ENCODE assay signal across 28 mouse cellular contexts in the genomic region with DNA sequence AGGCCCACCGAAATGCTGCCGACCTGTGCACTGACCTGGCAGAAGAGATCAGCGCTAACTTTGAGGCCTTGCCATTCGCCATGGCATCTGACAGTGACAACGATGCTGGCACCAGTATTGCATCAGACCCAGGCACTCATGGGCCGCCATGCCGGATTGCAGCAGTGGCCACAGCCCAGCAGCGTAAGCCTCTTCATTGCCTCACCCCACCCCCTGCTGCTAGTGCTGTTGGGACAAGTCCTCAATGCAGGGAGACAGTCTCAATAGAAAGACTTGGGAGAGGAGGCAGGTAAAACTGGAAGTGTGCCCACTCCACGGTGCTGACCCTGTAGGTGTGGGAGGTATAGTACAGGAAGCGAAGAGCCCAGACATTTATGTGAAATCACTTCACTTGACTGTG. TPM values are rescaled to one million over a fixed set of nuclear protein-coding genes. Genes with fewer than 3 reads are reported as not detected.
A peak's percentile ranks its signal among the peaks of the same experiment; 100 is the strongest.
DNase-seq lines count a peak whose midpoint lies in the region; ATAC-seq and TF ChIP-seq lines count a peak whose summit lies in the region.
"Had no signal": no experiment of that assay in that cellular context is flagged by ENCODE, and none has a peak within 500 bp of the region (broad histone marks: within the 10 kb centered on the region; RNA-seq: fewer than 3 reads in every experiment).

No protein-coding gene starts in this region.

- no peak overlapping the region for H3K27ac ChIP-seq in liver, adult 2 months (replicated peaks; ENCODE audit: insufficient read depth, low read depth, low read length)
- no peak overlapping the region for H3K27ac ChIP-seq in liver, postnatal 0 days (ENCODE audit: low read depth)
- H3K27ac ChIP-seq in embryonic facial prominence, embryonic 10.5 days (replicated peaks), result no peak overlapping the region
- H3K27ac ChIP-seq in hindbrain, embryonic 10.5 days, result no peak overlapping the region
- H3K27ac ChIP-seq: forebrain, embryonic 10.5 days; forebrain, embryonic 13.5 days; heart, adult 2 months; intestine, embryonic 15.5 days had no signal

- peaks cover 3% of the 10 kb centered on the region; the same call in 1 of the 2 replicates for H3K36me3 ChIP-seq in liver, adult 2 months (ENCODE audit: control insufficient read depth, insufficient read depth, low read length)
- peaks cover 87% of the 10 kb centered on the region for H3K36me3 ChIP-seq in liver, postnatal 0 days (replicated peaks; ENCODE audit: insufficient read depth, low read length)
- H3K36me3 ChIP-seq in embryonic facial prominence, embryonic 10.5 days (replicated peaks), result peaks cover 93% of the 10 kb centered on the region
- H3K36me3 ChIP-seq in hindbrain, embryonic 10.5 days, result peaks cover 92% of the 10 kb centered on the region

- no peak for ATAC-seq in liver, postnatal 0 days
- ATAC-seq: activated CD4-positive, CD25-positive, alpha-beta regulatory T cell, adult 4 months; forebrain, embryonic 13.5 days; forebrain, embryonic 16.5 days; hindbrain, embryonic 16.5 days; intestine, embryonic 15.5 days; Patski had no signal

- 55% methylated on average over 10 of the region's 10 CpGs for WGBS in liver, adult 2 months
- WGBS in liver, postnatal 0 days (ENCODE audit: insufficient replicate concordance), result 95% methylated on average over 10 of the region's 10 CpGs
- WGBS in embryonic facial prominence, embryonic 10.5 days, result 94% methylated on average over 10 of the region's 10 CpGs
- 95% methylated on average over 10 of the region's 10 CpGs for WGBS in hindbrain, embryonic 10.5 days

- H3K27me3 ChIP-seq in liver, adult 2 months (ENCODE audit: control insufficient read depth, insufficient read depth, low read length), result no peaks in the 10 kb centered on the region
- H3K27me3 ChIP-seq in liver, postnatal 0 days (ENCODE audit: insufficient read depth, low read length), result no peaks in the 10 kb centered on the region
- no peaks in the 10 kb centered on the region for H3K27me3 ChIP-seq in embryonic facial prominence, embryonic 10.5 days (replicated peaks; ENCODE audit: low read depth, poor library complexity, severe bottlenecking)
- H3K27me3 ChIP-seq in hindbrain, embryonic 10.5 days (ENCODE audit: insufficient read depth, poor library complexity, severe bottlenecking), result no peaks in the 10 kb centered on the region
- H3K27me3 ChIP-seq: embryonic facial prominence, embryonic 13.5 days; forebrain, embryonic 13.5 days; heart, embryonic 13.5 days; hindbrain, embryonic 13.5 days; intestine, embryonic 15.5 days; Patski had no signal

- no peak overlapping the region for H3K9ac ChIP-seq in liver, adult 2 months (ENCODE audit: low read depth, low read length)
- no peak overlapping the region for H3K9ac ChIP-seq in liver, postnatal 0 days (replicated peaks)
- H3K9ac ChIP-seq: embryonic facial prominence, embryonic 13.5 days; forebrain, embryonic 13.5 days; heart, embryonic 13.5 days; hindbrain, embryonic 13.5 days; intestine, embryonic 15.5 days had no signal

- TF ChIP-seq CTCF in liver, adult 2 months (IDR thresholded peaks at IDR 0.05; ENCODE audit: low read depth, low read length), result no peak
- no peak for TF ChIP-seq CTCF in liver, postnatal 0 days (IDR thresholded peaks at IDR 0.05; ENCODE audit: low read depth)

- DNase-seq in liver, adult 2 months (ENCODE audit: extremely low read depth, low read depth, low spot score), result peak; percentile 87
- DNase-seq in liver, postnatal 0 days, result no peak
- peak; percentile 49 for DNase-seq in R1 (ENCODE audit: low read depth, low spot score)
- DNase-seq in gonadal fat pad, adult 2 months (ENCODE audit: low read depth), result peak; percentile 50
- no peak for DNase-seq in cerebellum, adult 18-20 months
- DNase-seq in urinary bladder, postnatal 10 days (ENCODE audit: low spot score), result no peak
- no peak for DNase-seq in embryonic facial prominence, embryonic 10.5 days (ENCODE audit: low spot score)
- DNase-seq in hindbrain, embryonic 10.5 days (ENCODE audit: low spot score), result no peak
- DNase-seq: adrenal gland, adult 8-10 months; adrenal gland, postnatal 25 days; cerebellum, adult 11-12 months; cerebellum, adult 9-10 months; gastrocnemius, postnatal 14 days; heart, adult 2 months; kidney, adult 11 months had no signal

- H3K4me1 ChIP-seq in liver, adult 2 months (ENCODE audit: control insufficient read depth, insufficient read depth, low read length), result peaks cover 19% of the 10 kb centered on the region
- peaks cover 6% of the 10 kb centered on the region; the same call in 1 of the 2 replicates for H3K4me1 ChIP-seq in liver, postnatal 0 days (ENCODE audit: insufficient read depth)
- no peaks in the 10 kb centered on the region; the same call in 1 of the 2 replicates for H3K4me1 ChIP-seq in embryonic facial prominence, embryonic 10.5 days
- H3K4me1 ChIP-seq in hindbrain, embryonic 10.5 days (replicated peaks), result no peaks in the 10 kb centered on the region
- H3K4me1 ChIP-seq: embryonic facial prominence, embryonic 13.5 days; forebrain, embryonic 10.5 days; forebrain, embryonic 13.5 days; heart, embryonic 10.5 days; heart, embryonic 13.5 days; hindbrain, embryonic 13.5 days; intestine, embryonic 15.5 days had no signal

- TF ChIP-seq EP300 in liver, postnatal 0 days (IDR thresholded peaks at IDR 0.05; ENCODE audit: low read depth), result no peak

- no peak for TF ChIP-seq POLR2A in liver, adult 2 months (IDR thresholded peaks at IDR 0.05; ENCODE audit: extremely low read depth, insufficient read depth, low read length)

- H3K9me3 ChIP-seq in liver, postnatal 0 days (ENCODE audit: low read length), result no peaks in the 10 kb centered on the region
- H3K9me3 ChIP-seq in embryonic facial prominence, embryonic 10.5 days, result no peaks in the 10 kb centered on the region
- no peaks in the 10 kb centered on the region for H3K9me3 ChIP-seq in hindbrain, embryonic 10.5 days
- H3K9me3 ChIP-seq: embryonic facial prominence, embryonic 13.5 days; forebrain, embryonic 10.5 days; forebrain, embryonic 13.5 days; G1E; heart, embryonic 10.5 days; heart, embryonic 13.5 days; hindbrain, embryonic 13.5 days; intestine, embryonic 15.5 days had no signal

- no peak overlapping the region for H3K4me2 ChIP-seq in liver, postnatal 0 days (ENCODE audit: low read depth, low read length)
- H3K4me2 ChIP-seq: embryonic facial prominence, embryonic 13.5 days; forebrain, embryonic 13.5 days; heart, embryonic 13.5 days; hindbrain, embryonic 13.5 days; intestine, embryonic 15.5 days had no signal

- no peaks in the 10 kb centered on the region for H3K79me2 ChIP-seq in liver, adult 2 months (ENCODE audit: control insufficient read depth, insufficient read depth, low read length)

- H3K4me3 ChIP-seq in liver, adult 2 months (ENCODE audit: insufficient read depth, low read depth, low read length), result no peak overlapping the region
- H3K4me3 ChIP-seq in liver, postnatal 0 days (ENCODE audit: low read depth, low read length), result no peak overlapping the region
- H3K4me3 ChIP-seq in embryonic facial prominence, embryonic 10.5 days, result no peak overlapping the region
- H3K4me3 ChIP-seq in hindbrain, embryonic 10.5 days, result no peak overlapping the region
- H3K4me3 ChIP-seq: embryonic facial prominence, embryonic 13.5 days; erythroblast, embryonic 14.5 days; forebrain, embryonic 10.5 days; forebrain, embryonic 13.5 days; heart, adult 2 months; heart, embryonic 10.5 days; heart, embryonic 13.5 days; hindbrain, embryonic 13.5 days; intestine, embryonic 15.5 days had no signal

RNA-seq across cellular contexts. Expression of gene Trafd1, which starts 53.7 kb away (rescaled TPM):
- 49.5 and 53.7 TPM in 2 replicates for total RNA-seq in liver, adult 2 months (2014; rRNA removed)
- 53.2 and 67.0 TPM in 2 replicates for polyA plus RNA-seq in liver, adult 2 months (2012; rRNA removed)
- 28.6 and 30.6 TPM in 2 replicates for polyA plus RNA-seq in liver, postnatal 0 days (2015; fragmentation: Nextera tagmentation; extraction: Ambion mirVana)
- 71.9 and 82.8 TPM in 2 replicates for polyA plus RNA-seq in gonadal fat pad, adult 2 months (2012; rRNA removed)
- polyA plus RNA-seq in embryonic facial prominence, embryonic 10.5 days (2016; fragmentation: Nextera tagmentation; extraction: Ambion mirVana), result 74.1 and 74.8 TPM in 2 replicates
- polyA plus RNA-seq in hindbrain, embryonic 10.5 days (2016; fragmentation: Nextera tagmentation; extraction: Ambion mirVana), result 70.8 and 96.2 TPM in 2 replicates

Comparison
In these comparisons a context has a peak if more than half of its experiments do, and no peak if none do; other contexts are left out.
1. DNase-seq: peak in liver, adult 2 months (single experiment), R1 (single experiment) and gonadal fat pad, adult 2 months (single experiment); none in liver, postnatal 0 days (single experiment), cerebellum, adult 18-20 months (0 of 2), urinary bladder, postnatal 10 days (single experiment), embryonic facial prominence, embryonic 10.5 days (single experiment) and hindbrain, embryonic 10.5 days (single experiment).